Mouse (Mus musculus) testis, adult 2 months (tissue): ENCODE measurements at regions not wholly inside any gene's neighbourhood (a gene's known extent, or its start where the extent isn't known, plus 50 kb on each side); places are given as distances from the start of the nearest gene placed in this dataset.
"Not testable (repeated sequence)": the region's sequence is repeated elsewhere in the genome, so short reads cannot be mapped to it uniquely, and the experiment has no call there.

Experiments used
- H3K27ac ChIP-seq: fragments of 200-500 bp; 2 replicates; pipeline ENCODE4 v1.5.1; 2012; ENCODE audit warnings: low read depth, low read length; ENCODE audit not compliant: control insufficient read depth, insufficient read depth
- H3K27me3 ChIP-seq: fragments of 200-500 bp; 2 replicates; pipeline ENCODE4 v1.6.1; 2012; ENCODE audit warnings: mild to moderate bottlenecking, low read length, moderate library complexity; ENCODE audit not compliant: control insufficient read depth, insufficient read depth
- H3K36me3 ChIP-seq: fragments of 200-500 bp; 2 replicates; pipeline ENCODE4 v1.6.1; 2012; ENCODE audit warnings: mild to moderate bottlenecking, low read length; ENCODE audit not compliant: control insufficient read depth, insufficient read depth
- H3K4me1 ChIP-seq: fragments of 200-500 bp; 2 replicates; pipeline ENCODE4 v1.6.1; 2012; ENCODE audit warnings: low read length; ENCODE audit not compliant: control insufficient read depth, insufficient read depth
- H3K4me3 ChIP-seq: fragments of 200-500 bp; 2 replicates; pipeline ENCODE4 v1.5.1; 2012; ENCODE audit warnings: low read depth, mild to moderate bottlenecking, low read length, moderate library complexity, mixed read lengths; ENCODE audit not compliant: control insufficient read depth
- CTCF ChIP-seq: fragments of 200-500 bp; IDR thresholded peaks from 2 replicates; pipeline ENCODE4 v1.5.1; 2012; ENCODE audit warnings: low read depth, mild to moderate bottlenecking, inconsistent platforms, low read length, moderate library complexity; ENCODE audit not compliant: control insufficient read depth, insufficient read depth, insufficient replicate concordance
- POLR2A ChIP-seq: fragments of 200-500 bp; IDR thresholded peaks from 2 replicates; pipeline ENCODE4 v1.6.1; 2012; ENCODE audit warnings: low read depth, mild to moderate bottlenecking, inconsistent platforms, low read length, moderate library complexity; ENCODE audit not compliant: control insufficient read depth

DNA sequence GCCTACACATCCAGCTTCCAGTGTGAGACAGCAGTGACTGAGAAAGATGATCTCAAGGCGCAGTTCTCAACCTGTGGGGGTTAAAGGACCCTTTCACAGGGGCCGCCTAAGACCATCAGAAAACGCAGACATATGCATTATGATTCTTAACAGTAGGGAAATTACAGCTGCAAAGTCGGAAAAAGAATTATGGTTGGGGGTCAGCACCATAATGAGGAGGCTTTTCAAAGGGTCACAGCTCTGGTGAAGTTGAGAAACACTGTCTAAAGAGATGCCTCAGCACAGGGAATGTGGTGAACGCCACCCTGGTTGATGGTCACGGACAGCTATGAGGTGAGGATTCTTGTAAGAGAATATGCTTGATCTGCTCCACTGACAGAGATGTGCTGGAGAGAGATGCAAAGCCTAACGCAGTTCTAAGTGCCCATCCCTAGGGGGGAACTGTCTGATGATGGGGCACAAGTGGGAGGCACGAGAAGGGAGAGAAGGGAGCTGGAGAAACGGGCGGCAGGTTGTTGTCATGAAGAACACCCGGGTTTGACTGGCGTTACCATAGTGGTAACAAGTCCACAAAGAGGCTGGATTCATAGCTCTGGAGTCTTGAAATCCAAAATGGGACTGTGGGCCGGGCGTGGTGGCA is 172.3 kb downstream of the Ifng start:
- Histone ChIP-seq H3K36me3 (no peaks in the 10 kb centered on the region), H3K27me3 (no peaks in the 10 kb centered on the region), H3K4me1 (no peaks in the 10 kb centered on the region), H3K27ac (no peak overlapping the region), H3K4me3 (no peak overlapping the region)
- TF ChIP-seq POLR2A, result no peak
- no peak for TF ChIP-seq CTCF

DNA sequence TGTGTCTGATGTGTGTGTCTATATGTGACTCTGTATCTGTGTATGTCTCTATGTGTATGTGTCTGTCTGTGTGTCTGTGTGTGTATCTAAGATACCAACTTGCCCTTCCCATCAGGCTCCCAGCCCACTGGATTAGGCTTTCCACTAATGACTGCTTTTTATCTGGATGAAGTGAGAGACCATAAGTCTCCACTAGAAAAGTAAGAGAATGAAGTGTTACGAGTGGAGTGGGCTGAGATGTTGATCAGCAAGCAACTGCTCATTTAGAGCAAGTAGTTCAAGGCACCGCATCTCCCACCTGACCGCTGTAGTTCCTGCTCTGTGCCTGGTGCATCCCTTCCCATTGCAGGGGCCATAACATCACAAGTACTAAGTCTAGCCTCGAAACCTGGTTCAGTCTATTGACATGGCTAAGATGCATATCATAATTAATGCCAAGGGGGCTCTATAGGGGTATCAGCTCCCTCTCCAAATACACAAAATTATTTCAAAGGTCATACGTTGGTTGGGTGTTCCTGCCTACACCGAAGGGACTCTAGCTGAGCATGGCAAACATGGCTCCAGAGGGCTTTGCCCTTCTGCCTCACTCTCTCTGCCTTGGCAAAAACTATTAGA is 173.5 kb downstream of the Ifng start:
- no peak overlapping the region for H3K27ac ChIP-seq
- no peak overlapping the region for H3K4me3 ChIP-seq
- no peak for TF ChIP-seq CTCF
- no peak for TF ChIP-seq POLR2A
- H3K36me3 ChIP-seq, result no peaks in the 10 kb centered on the region
- no peaks in the 10 kb centered on the region for H3K27me3 ChIP-seq
- H3K4me1 ChIP-seq, result no peaks in the 10 kb centered on the region

DNA sequence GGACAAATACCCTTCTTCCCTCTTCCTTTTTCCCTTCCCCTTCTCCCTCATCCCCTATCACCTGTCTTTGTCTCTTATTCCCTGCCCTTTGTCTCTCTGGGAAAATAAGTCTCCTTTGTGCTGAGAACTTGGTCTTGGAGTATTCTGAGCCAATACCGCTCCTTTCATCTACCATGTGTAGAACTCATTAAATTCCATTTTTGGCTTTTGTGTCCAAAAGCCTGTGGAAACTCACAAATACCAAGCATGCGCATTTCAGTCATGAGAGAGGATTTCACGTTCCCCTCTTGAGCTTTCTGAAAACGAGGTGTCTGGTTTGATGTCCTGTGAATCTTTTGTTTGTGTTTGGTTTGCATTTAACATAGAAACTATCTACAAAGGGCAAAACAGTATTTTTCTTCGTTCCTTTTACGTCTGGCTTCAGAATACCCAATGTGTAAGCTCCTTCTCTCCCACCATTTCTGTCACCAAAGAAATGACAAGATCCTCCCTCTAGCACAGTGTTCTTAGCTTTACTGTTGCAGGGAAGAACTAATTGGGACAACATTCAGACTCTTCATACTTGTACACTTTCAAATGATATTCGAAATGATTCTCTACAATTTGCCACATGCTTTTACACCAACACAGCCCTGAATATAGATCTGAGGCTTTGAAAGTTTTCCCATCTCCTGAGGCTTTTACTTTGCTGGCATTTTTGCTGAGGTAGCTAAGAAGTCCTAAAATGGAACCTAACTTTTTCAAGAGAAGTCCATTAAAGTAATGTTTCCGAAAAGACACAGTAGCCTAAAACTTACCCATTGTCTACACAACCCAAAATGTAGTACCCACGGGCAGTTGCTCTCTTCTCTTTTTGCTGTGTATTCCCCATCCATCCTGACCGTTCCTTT is 174.5 kb downstream of the Ifng start:
- Histone ChIP-seq H3K4me1 (no peaks in the 10 kb centered on the region), H3K27me3 (no peaks in the 10 kb centered on the region), H3K4me3 (no peak overlapping the region), H3K36me3 (no peaks in the 10 kb centered on the region), H3K27ac (no peak overlapping the region)
- TF ChIP-seq POLR2A, result no peak
- no peak for TF ChIP-seq CTCF

DNA sequence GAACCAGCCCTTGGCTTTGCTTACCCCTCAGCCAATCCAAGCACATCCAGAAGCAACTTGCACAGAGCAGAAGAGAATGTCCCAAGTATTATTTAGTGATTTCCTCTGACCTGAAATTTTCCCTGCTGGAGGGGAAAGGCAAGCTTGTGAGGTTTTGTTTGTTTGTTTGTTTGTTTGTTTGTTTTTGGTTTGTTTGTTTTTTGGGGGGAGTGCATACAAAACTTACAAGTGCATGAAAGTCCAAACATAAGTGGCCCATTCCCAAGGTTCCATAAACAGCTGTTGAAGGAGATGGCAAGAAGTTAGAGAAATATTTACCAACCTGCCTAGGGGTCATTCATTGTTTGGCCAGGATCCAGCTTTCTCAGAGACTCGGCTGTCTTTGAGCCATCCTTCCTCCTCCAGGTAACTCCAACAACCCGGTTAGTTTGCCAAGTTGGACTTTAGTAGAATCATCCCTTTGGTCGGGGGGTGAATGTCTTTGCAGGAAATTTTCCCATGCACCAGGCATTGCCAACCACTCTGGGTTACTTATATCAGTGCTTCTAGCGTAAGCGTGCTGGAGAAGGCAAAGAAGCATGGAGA is 175.3 kb downstream of the Ifng start:
- no peak overlapping the region for H3K4me3 ChIP-seq
- H3K27me3 ChIP-seq, result no peaks in the 10 kb centered on the region
- TF ChIP-seq POLR2A, result no peak
- no peak for TF ChIP-seq CTCF
- no peaks in the 10 kb centered on the region for H3K36me3 ChIP-seq
- H3K27ac ChIP-seq, result no peak overlapping the region
- no peaks in the 10 kb centered on the region for H3K4me1 ChIP-seq

- Histone ChIP-seq H3K4me3 (no peak overlapping the region), H3K36me3 (no peaks in the 10 kb centered on the region), H3K4me1 (no peaks in the 10 kb centered on the region), H3K27ac (no peak overlapping the region), H3K27me3 (no peaks in the 10 kb centered on the region)
- no peak for TF ChIP-seq POLR2A
- no peak for TF ChIP-seq CTCF
Observed at GRCm38 (mm10) chr10:118617291-118618044, 176.6 kb downstream of the Ifng start.

- not testable (repeated sequence) for H3K27ac ChIP-seq, H3K4me1 ChIP-seq, H3K4me3 ChIP-seq, H3K27me3 ChIP-seq, H3K36me3 ChIP-seq
Observed at GRCm38 (mm10) chr10:118618251-118618650, 177.4 kb downstream of the Ifng start.
